Mouse (Mus musculus) MEL-GATA-1-ER (cell line): Measurements from ENCODE around the gene Morn5.
A peak's percentile ranks its signal among the peaks of the same experiment; 100 is the strongest.

Experiments used
- DNase-seq: peaks from one replicate; pipeline ENCODE4 v3.0.0-alpha.2; 2012; ENCODE audit warnings: low read depth; ENCODE audit errors: extremely low read depth

Morn5 gene

DNA sequence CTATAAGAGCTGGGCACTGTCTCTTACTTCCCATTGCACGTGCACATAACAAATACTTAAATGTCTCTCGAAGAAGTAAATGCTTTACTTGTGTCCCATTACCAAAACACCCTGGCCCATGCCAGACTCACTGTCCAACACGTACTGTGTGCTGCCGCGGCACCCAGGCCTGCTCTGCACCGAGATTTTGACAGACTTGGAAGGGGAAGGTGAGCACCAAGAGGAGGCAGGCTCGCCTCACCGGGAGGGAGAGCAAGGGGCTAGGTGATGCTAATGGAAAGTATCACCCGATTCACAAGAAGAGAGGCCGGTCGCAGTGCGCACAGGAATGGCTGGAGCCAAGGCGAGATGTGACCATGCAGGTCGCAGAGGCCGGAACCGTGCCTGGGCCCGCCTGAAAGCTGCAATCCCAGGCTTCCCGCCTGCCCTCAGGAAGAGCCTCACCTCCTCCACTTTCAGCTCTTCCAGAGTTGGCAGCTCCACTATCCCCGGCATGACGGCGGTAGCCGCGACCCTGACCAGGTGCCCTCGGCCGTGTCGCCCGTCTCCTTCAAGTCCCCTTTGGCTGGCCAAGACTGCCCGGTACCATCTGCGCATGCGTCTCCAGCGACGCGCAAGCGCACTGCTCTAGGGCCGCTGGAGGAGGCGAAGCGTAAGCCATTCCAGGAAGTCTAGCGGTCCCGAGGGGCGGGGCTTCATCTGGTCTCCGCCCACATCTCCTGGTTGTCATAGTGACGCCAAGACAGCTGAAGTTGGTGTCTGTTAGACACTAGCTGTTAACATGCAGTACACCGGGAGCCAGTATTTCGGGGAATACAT is at the start of gene Morn5, which contains the start of gene Ndufa8:
Gene Morn5, plus strand, starts transcription at position 711 of the 819 bp plus-strand sequence.
Gene Ndufa8, minus strand, starts transcription at position 659 of the 819 bp plus-strand sequence.
- DNase-seq, result peak; percentile 87

DNA sequence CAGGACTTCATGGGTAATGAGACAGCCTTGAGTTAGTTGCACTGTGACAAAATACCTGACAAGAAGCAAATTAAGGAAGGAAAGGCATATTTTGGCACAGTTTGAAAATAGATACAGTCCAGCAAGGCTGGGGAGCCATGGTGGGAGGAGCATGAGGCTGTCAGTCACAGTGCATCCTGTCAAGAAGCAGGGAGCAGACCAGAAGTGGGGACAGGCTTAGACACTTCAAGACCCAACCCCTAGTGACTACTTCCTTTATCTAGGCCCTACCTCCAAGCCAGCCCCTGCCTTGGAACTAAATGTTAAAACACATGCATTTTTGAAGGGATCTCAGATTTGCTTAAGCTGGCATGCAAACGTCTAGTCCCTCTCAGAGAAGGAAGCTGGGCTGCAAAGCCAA is 48.9 kb upstream of the Morn5 start:
- DNase-seq, result no peak

GRCm38 (mm10) chr2:36002188-36002587 is 47.1 kb upstream of the Morn5 start:
- DNase-seq, result no peak

DNA sequence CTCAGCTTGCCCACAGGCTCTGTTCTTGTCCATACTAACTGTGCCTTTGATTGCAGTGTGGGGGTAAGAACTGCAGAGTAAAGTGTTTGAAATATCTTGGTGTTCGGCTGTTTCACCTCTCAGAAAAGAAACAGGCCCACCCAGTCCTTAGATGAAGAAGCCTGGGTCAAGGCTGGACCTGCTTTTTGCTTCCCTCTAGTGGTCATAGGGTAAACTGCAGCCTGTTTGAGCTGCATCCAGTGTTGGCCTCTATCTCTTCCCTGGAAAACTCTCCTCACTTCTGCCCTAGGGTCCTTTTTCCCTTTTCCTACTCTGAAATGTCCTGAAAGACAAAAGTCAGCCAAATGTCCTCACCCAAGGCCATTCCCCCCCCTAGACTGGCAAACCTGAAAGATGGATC is 41.2 kb upstream of the Morn5 start:
- no peak for DNase-seq

DNA sequence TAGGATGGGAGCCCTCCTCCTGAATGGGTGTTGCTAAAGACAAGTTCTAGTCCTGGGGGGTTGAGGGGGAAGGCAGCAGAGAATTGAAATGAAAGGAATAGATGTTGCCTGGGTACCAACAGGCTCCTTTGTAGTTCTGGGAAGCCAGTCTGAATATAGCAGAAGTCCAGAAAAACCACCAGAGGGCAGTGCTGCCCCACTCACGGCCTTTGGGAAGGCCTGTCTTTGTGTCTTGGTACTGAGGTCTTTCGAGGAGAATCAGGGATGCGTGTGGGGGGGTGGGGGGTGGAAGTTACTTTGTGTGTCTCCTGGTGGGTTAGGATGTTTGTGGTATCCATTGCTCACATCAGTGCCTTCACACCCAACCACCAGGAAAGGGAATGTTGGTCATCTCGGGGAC is 39.9 kb upstream of the Morn5 start:
- DNase-seq, result no peak

DNA sequence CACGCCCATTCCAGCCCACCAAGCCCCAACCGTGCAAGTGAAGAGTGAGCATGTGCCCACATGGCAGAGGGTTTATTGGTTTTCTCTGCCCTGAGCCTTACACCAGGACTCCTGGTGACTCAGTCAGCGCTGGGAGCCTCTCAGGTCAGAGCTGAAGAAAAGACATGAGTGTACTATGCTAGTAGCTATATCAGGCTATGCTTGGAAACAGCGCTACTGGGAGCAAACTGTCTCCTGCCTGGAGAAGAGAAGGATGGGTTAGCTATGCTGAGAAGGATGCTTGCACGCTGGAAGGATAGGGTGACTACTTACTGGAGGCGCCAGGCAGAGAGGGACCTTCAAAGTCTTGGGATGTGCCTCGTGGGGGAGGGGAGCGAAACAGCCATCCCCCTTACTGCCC is 38.7 kb upstream of the Morn5 start:
- no peak for DNase-seq

DNA sequence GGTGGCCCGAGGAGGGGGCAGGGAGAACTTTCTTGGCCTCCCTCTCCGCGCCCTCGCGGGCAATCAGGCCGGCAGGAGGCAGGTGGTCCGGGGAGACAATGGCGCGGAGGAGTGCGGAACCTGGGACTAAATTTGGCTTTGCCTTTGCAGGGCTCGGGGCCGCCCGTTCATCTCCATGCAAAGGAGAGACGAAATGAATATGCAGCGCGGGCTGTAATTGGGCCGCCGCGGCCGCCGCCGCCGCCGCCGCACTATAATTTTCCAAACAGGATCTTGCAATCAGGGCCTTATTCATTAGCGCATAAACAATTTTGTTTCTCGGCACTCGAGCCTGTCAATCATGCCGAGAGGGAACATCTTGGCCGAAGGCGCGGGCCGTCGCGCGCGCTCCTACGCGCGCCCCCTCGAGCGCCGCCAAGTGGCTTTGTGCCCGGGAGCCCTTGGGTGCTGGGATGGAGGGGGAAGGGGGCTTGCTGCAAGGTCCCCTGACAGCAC is 37.9 kb upstream of the Morn5 start:
- DNase-seq, result no peak

GRCm38 (mm10) chr2:36013010-36013409 is 36.2 kb upstream of the Morn5 start:
- no peak for DNase-seq

- peak; percentile 38 for DNase-seq
Measured at GRCm38 (mm10) chr2:36021385-36022159, 27.7 kb upstream of the Morn5 start.

DNA sequence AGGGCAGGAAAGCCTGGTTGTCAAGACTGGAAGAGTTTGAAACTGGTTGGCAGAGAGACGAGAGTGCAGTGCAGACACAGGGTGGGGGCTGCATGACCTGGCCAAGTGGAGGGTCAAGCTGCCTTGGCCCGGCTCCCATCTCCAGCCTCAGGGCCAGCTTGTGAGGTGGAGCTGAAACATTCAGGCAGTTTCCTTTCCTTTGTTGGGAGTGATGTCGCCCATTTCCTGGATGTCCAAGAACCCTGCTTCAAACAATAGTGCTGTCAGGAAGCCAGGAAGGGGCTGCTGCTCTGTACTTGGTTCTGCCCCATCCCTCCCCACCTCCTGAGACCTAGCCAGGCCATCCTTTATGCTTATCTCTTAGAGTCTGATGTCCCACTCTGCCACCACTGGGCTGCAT is 26.0 kb upstream of the Morn5 start:
- DNase-seq, result no peak

- DNase-seq, result no peak
Measured at GRCm38 (mm10) chr2:36032884-36033283, 16.4 kb upstream of the Morn5 start.

DNA sequence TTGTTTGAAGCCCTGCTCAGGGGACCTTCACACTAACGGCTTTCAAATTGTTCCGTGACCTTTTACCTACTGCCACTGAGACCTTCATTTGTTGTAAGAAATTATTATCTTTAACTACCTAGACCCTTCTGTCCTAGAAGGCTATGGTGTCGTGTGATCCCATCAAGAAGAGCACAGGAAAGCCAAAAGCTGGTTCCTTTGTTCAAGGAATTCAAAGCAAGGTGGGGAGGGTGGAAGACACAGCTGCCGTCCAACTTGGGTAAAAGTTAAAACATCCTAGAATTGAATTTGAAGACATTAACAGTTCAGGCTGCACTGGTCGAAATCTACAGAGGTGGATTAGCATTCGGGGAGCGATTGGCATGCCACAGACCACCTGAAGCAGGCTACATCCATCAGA is 15.3 kb upstream of the Morn5 start:
- no peak for DNase-seq

DNA sequence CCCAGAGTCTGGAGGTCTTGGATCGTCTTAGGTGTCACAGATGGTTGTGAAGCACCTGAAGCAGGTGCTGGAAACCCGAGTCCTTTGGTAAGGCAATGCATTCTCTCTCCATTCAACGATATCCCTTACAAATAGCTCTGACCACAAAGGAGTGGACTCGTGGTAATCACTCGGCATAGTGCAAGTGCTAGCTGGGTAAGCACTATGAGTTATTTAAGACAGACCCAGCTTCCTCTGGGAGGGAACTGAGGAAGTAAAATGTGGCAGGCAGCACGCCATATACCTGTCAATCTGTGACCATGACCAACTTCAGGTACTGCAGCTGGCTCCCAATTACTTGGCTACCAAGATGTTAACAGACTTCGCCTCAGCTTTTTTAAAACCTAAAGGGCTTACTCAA is 14.4 kb upstream of the Morn5 start:
- DNase-seq, result no peak

GRCm38 (mm10) chr2:36035413-36036081 is 13.7 kb upstream of the Morn5 start:
- DNase-seq, result no peak

DNA sequence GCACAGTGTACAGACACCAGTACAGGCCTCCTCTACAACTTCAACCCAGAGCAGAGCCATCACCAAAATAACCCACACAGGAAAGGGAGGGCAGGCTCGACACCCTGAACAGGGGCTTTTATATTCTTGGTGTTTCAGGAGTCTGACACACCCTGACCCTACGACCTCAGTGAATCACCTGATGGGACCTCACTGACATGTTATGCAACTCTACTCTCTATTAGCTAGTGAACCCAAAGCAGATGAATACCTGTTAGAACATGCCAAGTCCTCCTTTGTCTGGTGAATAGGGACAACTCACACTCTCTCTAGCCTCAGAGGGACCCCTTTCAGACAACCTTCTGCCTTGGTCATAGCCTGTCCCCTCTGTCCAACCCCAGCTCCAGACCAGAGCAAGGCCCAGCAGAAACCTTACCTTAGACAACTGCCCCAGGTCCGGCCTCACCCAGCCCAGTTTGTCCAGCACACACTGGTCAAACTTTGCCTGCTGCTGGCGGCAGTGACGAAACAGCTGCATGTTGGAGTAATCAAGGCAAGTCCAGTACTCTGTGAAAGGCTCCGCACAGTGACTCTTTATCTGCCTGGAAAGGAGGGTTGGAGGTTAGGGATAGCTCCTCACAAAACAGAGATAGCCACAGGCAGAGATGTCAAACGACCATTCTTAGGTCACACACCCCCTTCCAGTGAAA is 9.8 kb upstream of the Morn5 start:
- DNase-seq, result no peak

DNA sequence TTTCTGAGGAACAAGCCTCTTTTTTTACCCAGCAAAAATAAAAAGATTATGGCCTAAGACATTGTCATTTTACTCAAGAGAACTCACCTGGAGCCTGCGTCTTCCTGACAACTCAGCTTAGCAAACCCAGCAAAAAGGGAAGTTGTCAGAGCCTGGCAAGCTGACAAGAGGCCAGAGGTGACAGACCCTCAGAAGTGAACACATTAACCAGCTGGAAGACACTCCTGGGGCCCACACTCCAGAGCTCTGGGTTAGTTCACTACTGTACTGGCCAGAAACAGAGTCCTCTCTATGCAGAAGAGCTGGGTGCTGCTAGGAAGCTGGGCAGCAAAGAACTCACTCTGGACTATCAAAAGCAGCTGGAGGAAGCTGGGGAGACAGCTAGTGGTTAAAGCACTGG is 8.4 kb upstream of the Morn5 start:
- DNase-seq, result no peak

DNA sequence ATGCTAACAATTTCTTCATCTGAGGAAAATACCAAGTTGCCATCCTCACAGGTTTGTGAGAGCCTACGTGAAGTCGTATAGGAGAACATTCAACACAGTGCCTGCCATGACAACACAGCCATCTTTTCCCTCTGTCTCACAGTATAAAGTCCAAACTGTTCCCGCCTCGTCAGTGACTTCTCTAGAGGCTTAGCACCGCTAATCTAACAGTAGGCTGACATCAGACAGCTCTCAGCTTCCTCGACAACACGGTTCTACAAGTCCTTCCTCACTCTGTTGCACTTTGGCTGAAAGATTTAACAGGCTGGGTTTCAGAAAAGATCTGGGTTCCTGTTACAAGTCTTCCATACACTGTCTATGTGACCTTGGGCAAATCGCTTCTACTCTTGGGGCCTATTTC is 1.1 kb upstream of the Morn5 start:
- peak; percentile 30 for DNase-seq

DNA sequence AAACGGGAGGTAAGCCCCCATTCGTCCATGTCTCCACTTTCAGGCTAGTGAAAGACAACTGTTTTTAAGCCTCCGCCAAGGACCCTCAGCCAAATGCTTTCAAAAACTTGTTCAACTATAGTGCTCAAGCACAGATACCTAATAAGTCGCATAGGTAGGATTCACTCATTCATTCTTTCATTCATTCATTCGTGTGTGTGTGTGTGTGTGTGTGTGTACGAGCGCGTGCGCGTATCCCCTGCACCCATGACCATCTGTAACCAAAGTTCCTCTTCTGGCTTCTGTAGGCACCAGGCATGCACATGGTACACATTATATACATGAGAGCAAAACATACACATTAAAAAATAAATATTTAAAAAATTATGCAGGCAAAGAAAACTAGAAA is 303 bp downstream of the Morn5 start:
- DNase-seq, result no peak

DNA sequence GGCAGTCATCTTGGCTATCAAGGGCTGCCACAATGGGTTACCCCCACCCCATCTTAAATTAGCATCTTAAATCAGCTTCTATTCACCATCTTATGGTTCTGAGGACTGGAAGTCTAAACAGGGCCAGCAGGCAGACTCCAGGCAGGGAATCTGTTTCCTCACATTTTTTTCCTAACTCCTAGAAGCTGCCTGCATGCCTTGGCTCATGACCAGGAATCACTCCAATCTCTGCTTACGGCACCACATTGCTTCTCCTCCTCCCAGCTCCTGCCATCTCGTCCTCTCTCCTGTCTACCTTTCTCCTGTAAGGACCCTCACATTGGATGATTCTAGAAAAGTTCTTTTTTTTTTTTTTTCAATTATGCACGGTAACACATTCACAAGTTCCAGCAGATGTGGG is 4.0 kb downstream of the Morn5 start:
- DNase-seq, result no peak

GRCm38 (mm10) chr2:36056248-36056647 is 7.0 kb downstream of the Morn5 start:
- DNase-seq, result no peak

DNA sequence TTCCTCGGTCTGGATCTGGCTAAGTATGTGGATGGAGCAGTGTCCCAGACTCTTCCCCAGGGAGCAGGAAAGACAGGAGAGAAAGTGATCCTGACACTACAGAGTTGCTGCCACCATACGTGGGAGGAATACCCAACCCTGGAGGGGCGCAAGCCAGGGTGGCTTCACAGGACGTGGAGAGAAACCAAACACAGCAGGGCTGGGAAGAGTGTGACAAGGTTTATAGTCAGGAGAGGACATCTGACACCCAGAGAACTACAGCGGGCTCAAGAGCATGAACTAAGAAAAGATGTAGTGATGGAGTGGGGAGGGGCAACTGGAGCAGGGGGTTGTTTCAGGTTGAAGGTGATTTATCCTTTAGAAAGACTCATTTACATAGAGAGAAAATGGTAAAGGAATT is 12.2 kb downstream of the Morn5 start:
- no peak for DNase-seq
